Mouse (Mus musculus): ENCODE data around the gene Snx19. TPM values are rescaled to one million over a fixed set of nuclear protein-coding genes. Genes with fewer than 3 reads are reported as not detected.

Snx19 gene
- 26.5 and 28.1 TPM in 2 replicates for polyA plus RNA-seq (2014; fragmentation: Nextera tagmentation; extraction: Ambion mirVana)

GRCm38 (mm10) chr9:30426882-30427632 is at the start of gene Snx19:
Gene Snx19, plus strand, starts transcription at chr9:30427108.
- DNase-seq (ENCODE audit: low spot score): peak; percentile 93
- Histone ChIP-seq H3K27ac (peak within 1 kb of the TSS; percentile 62), H3K27me3 (ENCODE audit: control insufficient read depth, insufficient read depth, low read length) (no peaks in the 10 kb centered on the region), H3K4me1 (replicated peaks; ENCODE audit: control insufficient read depth, insufficient read depth, low read length) (peaks cover 40% of the 10 kb centered on the region), H3K36me3 (replicated peaks; ENCODE audit: control insufficient read depth, insufficient read depth) (peaks cover 2% of the 10 kb centered on the region), H3K4me2 (replicated peaks) (peak within 1 kb of the TSS; percentile 89), H3K4me3 (replicated peaks; ENCODE audit: low read length) (peak within 1 kb of the TSS; percentile 87), H3K9ac (peak within 1 kb of the TSS; percentile 85), H3K9me3 (ENCODE audit: control insufficient read depth, low read length) (no peaks in the 10 kb centered on the region)
- peak; percentile 94 for ATAC-seq (ENCODE audit: low FRiP score)
- 3% methylated on average over 53 of the region's 53 CpGs for WGBS

- Histone ChIP-seq H3K27ac (no peak overlapping the region), H3K9me3 (ENCODE audit: control insufficient read depth, low read length) (no peaks in the 10 kb centered on the region), H3K4me2 (replicated peaks) (no peak overlapping the region), H3K36me3 (replicated peaks; ENCODE audit: control insufficient read depth, insufficient read depth) (no peaks in the 10 kb centered on the region), H3K9ac (no peak overlapping the region), H3K4me1 (replicated peaks; ENCODE audit: control insufficient read depth, insufficient read depth, low read length) (no peaks in the 10 kb centered on the region), H3K27me3 (ENCODE audit: control insufficient read depth, insufficient read depth, low read length) (no peaks in the 10 kb centered on the region), H3K4me3 (replicated peaks; ENCODE audit: low read length) (no peak overlapping the region)
- WGBS: 61% methylated on average over 1 of the region's 1 CpGs
- no peak for ATAC-seq (ENCODE audit: low FRiP score)
- no peak for DNase-seq (ENCODE audit: low spot score)
Measured at GRCm38 (mm10) chr9:30400771-30401170, 26.1 kb upstream of the Snx19 start.

- no peaks in the 10 kb centered on the region for H3K9me3 ChIP-seq (ENCODE audit: control insufficient read depth, low read length)
- no peak overlapping the region for H3K4me3 ChIP-seq (replicated peaks; ENCODE audit: low read length)
- H3K9ac ChIP-seq: no peak overlapping the region
- H3K4me2 ChIP-seq (replicated peaks): no peak overlapping the region
- no peaks in the 10 kb centered on the region for H3K36me3 ChIP-seq (replicated peaks; ENCODE audit: control insufficient read depth, insufficient read depth)
- H3K27me3 ChIP-seq (ENCODE audit: control insufficient read depth, insufficient read depth, low read length): no peaks in the 10 kb centered on the region
- DNase-seq (ENCODE audit: low spot score) (peak; percentile 78), ATAC-seq (ENCODE audit: low FRiP score) (no peak)
- 16% methylated on average over 1 of the region's 1 CpGs for WGBS
- H3K27ac ChIP-seq: no peak overlapping the region
- peaks cover 8% of the 10 kb centered on the region for H3K4me1 ChIP-seq (replicated peaks; ENCODE audit: control insufficient read depth, insufficient read depth, low read length)
Measured at GRCm38 (mm10) chr9:30422940-30423339, 4.0 kb upstream of the Snx19 start.

- ATAC-seq (ENCODE audit: low FRiP score): no peak
- H3K27ac ChIP-seq: no peak overlapping the region
- H3K4me1 ChIP-seq (replicated peaks; ENCODE audit: control insufficient read depth, insufficient read depth, low read length): peaks cover 29% of the 10 kb centered on the region
- H3K4me3 ChIP-seq (replicated peaks; ENCODE audit: low read length): no peak overlapping the region
- no peaks in the 10 kb centered on the region; the same call in 1 of the 2 replicates for H3K36me3 ChIP-seq (replicated peaks; ENCODE audit: control insufficient read depth, insufficient read depth)
- no peaks in the 10 kb centered on the region for H3K9me3 ChIP-seq (ENCODE audit: control insufficient read depth, low read length)
- no peak overlapping the region for H3K4me2 ChIP-seq (replicated peaks)
- no peaks in the 10 kb centered on the region for H3K27me3 ChIP-seq (ENCODE audit: control insufficient read depth, insufficient read depth, low read length)
- no peak overlapping the region for H3K9ac ChIP-seq
- no peak for DNase-seq (ENCODE audit: low spot score)
- 86% methylated on average over 7 of the region's 7 CpGs for WGBS
Measured at GRCm38 (mm10) chr9:30425178-30425577, 1.7 kb upstream of the Snx19 start.

- DNase-seq (ENCODE audit: low spot score) (no peak), ATAC-seq (ENCODE audit: low FRiP score) (no peak)
- peak overlapping the region; percentile 85; the same call in 1 of the 2 replicates for H3K9ac ChIP-seq
- H3K4me1 ChIP-seq (replicated peaks; ENCODE audit: control insufficient read depth, insufficient read depth, low read length): peaks cover 40% of the 10 kb centered on the region
- peaks cover 14% of the 10 kb centered on the region for H3K36me3 ChIP-seq (replicated peaks; ENCODE audit: control insufficient read depth, insufficient read depth)
- no peak overlapping the region for H3K27ac ChIP-seq
- no peaks in the 10 kb centered on the region for H3K9me3 ChIP-seq (ENCODE audit: control insufficient read depth, low read length)
- peak overlapping the region; percentile 89 for H3K4me2 ChIP-seq (replicated peaks)
- no peaks in the 10 kb centered on the region for H3K27me3 ChIP-seq (ENCODE audit: control insufficient read depth, insufficient read depth, low read length)
- H3K4me3 ChIP-seq (replicated peaks; ENCODE audit: low read length): peak overlapping the region; percentile 87; the same call in 1 of the 2 replicates
- WGBS: 92% methylated on average over 5 of the region's 5 CpGs
Measured at GRCm38 (mm10) chr9:30428231-30428630, 1.3 kb downstream of the Snx19 start.

- WGBS: 86% methylated on average over 5 of the region's 5 CpGs
- H3K27ac ChIP-seq: no peak overlapping the region
- H3K4me1 ChIP-seq (replicated peaks; ENCODE audit: control insufficient read depth, insufficient read depth, low read length): peaks cover 40% of the 10 kb centered on the region
- DNase-seq (ENCODE audit: low spot score): no peak
- peaks cover 32% of the 10 kb centered on the region for H3K36me3 ChIP-seq (replicated peaks; ENCODE audit: control insufficient read depth, insufficient read depth)
- H3K4me2 ChIP-seq (replicated peaks): no peak overlapping the region
- no peak overlapping the region for H3K4me3 ChIP-seq (replicated peaks; ENCODE audit: low read length)
- H3K9me3 ChIP-seq (ENCODE audit: control insufficient read depth, low read length): no peaks in the 10 kb centered on the region
- ATAC-seq (ENCODE audit: low FRiP score): no peak
- H3K9ac ChIP-seq: no peak overlapping the region
- no peaks in the 10 kb centered on the region for H3K27me3 ChIP-seq (ENCODE audit: control insufficient read depth, insufficient read depth, low read length)
Measured at GRCm38 (mm10) chr9:30430447-30430846, 3.5 kb downstream of the Snx19 start.

GRCm38 (mm10) chr9:30431909-30432308 is 5.0 kb downstream of the Snx19 start:
- H3K4me3 ChIP-seq (replicated peaks; ENCODE audit: low read length): no peak overlapping the region
- H3K4me2 ChIP-seq (replicated peaks): no peak overlapping the region
- DNase-seq (ENCODE audit: low spot score): no peak
- no peak for ATAC-seq (ENCODE audit: low FRiP score)
- no peak overlapping the region for H3K27ac ChIP-seq
- H3K36me3 ChIP-seq (replicated peaks; ENCODE audit: control insufficient read depth, insufficient read depth): peaks cover 47% of the 10 kb centered on the region
- 82% methylated on average over 11 of the region's 11 CpGs for WGBS
- H3K4me1 ChIP-seq (replicated peaks; ENCODE audit: control insufficient read depth, insufficient read depth, low read length): peaks cover 40% of the 10 kb centered on the region
- no peaks in the 10 kb centered on the region for H3K27me3 ChIP-seq (ENCODE audit: control insufficient read depth, insufficient read depth, low read length)
- H3K9me3 ChIP-seq (ENCODE audit: control insufficient read depth, low read length): no peaks in the 10 kb centered on the region
- H3K9ac ChIP-seq: no peak overlapping the region

GRCm38 (mm10) chr9:30433914-30434313 is 7.0 kb downstream of the Snx19 start:
- Histone ChIP-seq H3K4me2 (replicated peaks) (no peak overlapping the region), H3K36me3 (replicated peaks; ENCODE audit: control insufficient read depth, insufficient read depth) (peaks cover 60% of the 10 kb centered on the region), H3K9me3 (ENCODE audit: control insufficient read depth, low read length) (no peaks in the 10 kb centered on the region), H3K27ac (no peak overlapping the region), H3K9ac (no peak overlapping the region), H3K4me1 (replicated peaks; ENCODE audit: control insufficient read depth, insufficient read depth, low read length) (peaks cover 23% of the 10 kb centered on the region), H3K27me3 (ENCODE audit: control insufficient read depth, insufficient read depth, low read length) (no peaks in the 10 kb centered on the region), H3K4me3 (replicated peaks; ENCODE audit: low read length) (no peak overlapping the region)
- WGBS: 94% methylated on average over 4 of the region's 4 CpGs
- no peak for ATAC-seq (ENCODE audit: low FRiP score)
- no peak for DNase-seq (ENCODE audit: low spot score)

GRCm38 (mm10) chr9:30435902-30436585 is 9.1 kb downstream of the Snx19 start:
- Histone ChIP-seq H3K4me2 (replicated peaks) (no peak overlapping the region), H3K27ac (no peak overlapping the region), H3K36me3 (replicated peaks; ENCODE audit: control insufficient read depth, insufficient read depth) (peaks cover 81% of the 10 kb centered on the region), H3K9me3 (ENCODE audit: control insufficient read depth, low read length) (no peaks in the 10 kb centered on the region), H3K4me3 (replicated peaks; ENCODE audit: low read length) (no peak overlapping the region), H3K4me1 (replicated peaks; ENCODE audit: control insufficient read depth, insufficient read depth, low read length) (peaks cover 4% of the 10 kb centered on the region; the same call in 1 of the 2 replicates), H3K27me3 (ENCODE audit: control insufficient read depth, insufficient read depth, low read length) (no peaks in the 10 kb centered on the region), H3K9ac (no peak overlapping the region)
- no peak for ATAC-seq (ENCODE audit: low FRiP score)
- no peak for DNase-seq (ENCODE audit: low spot score)
- 96% methylated on average over 8 of the region's 8 CpGs for WGBS

Measured in hindbrain, embryonic 14.5 days (tissue).